Mouse (Mus musculus) stomach, postnatal 0 days (tissue): ENCODE data around the gene Cnnm3. TPM values are rescaled to one million over a fixed set of nuclear protein-coding genes. Genes with fewer than 3 reads are reported as not detected.

Experiments
- ATAC-seq: fragments of 200-750 bp; cut with Nextera tagmentation; 2 replicates; pipeline ENCODE4 v1.8.0; 2017; ENCODE audit not compliant: low FRiP score, low TSS enrichment
- DNase-seq: peaks from one replicate; pipeline ENCODE4 v3.0.0-alpha.2; 2016; ENCODE audit warnings: low spot score
- H3K27ac ChIP-seq: fragments of 300-500 bp; sonication (generic); replicated peaks from 2 replicates; pipeline ENCODE4 v1.5.1; 2014; ENCODE audit warnings: mild to moderate bottlenecking, control low read depth
- H3K27me3 ChIP-seq: fragments of 300-500 bp; sonication (generic); 2 replicates; pipeline ENCODE4 v1.6.1; 2014; ENCODE audit warnings: low read length; ENCODE audit not compliant: control insufficient read depth, insufficient read depth
- H3K36me3 ChIP-seq: fragments of 300-500 bp; sonication (generic); 2 replicates; pipeline ENCODE4 v1.6.1; 2014; ENCODE audit warnings: low read length, mixed read lengths; ENCODE audit not compliant: control insufficient read depth, insufficient read depth
- H3K4me1 ChIP-seq: fragments of 300-500 bp; sonication (generic); replicated peaks from 2 replicates; pipeline ENCODE4 v1.6.1; 2014; ENCODE audit warnings: antibody characterized with exemption; ENCODE audit not compliant: control insufficient read depth, insufficient read depth
- H3K4me2 ChIP-seq: fragments of 300-500 bp; sonication (generic); replicated peaks from 2 replicates; pipeline ENCODE4 v1.6.1; 2014; ENCODE audit warnings: low read depth, mild to moderate bottlenecking, control low read depth, moderate library complexity
- H3K4me3 ChIP-seq: fragments of 300-500 bp; sonication (generic); 2 replicates; pipeline ENCODE4 v1.5.1; 2014; ENCODE audit warnings: low read depth, low read length, control low read depth
- H3K9ac ChIP-seq: fragments of 300-500 bp; sonication (generic); 2 replicates; pipeline ENCODE4 v1.6.1; 2014; ENCODE audit warnings: mild to moderate bottlenecking, low read length, control low read depth, mixed read lengths
- H3K9me3 ChIP-seq: fragments of 300-500 bp; sonication (generic); 2 replicates; pipeline ENCODE4 v1.6.1; 2016; ENCODE audit warnings: low read length; ENCODE audit not compliant: control insufficient read depth
- CTCF ChIP-seq: IDR thresholded peaks from 2 replicates; pipeline ENCODE4 v1.5.1; 2016; ENCODE audit warnings: antibody characterized with exemption, low read depth, mild to moderate bottlenecking, moderate library complexity
- EP300 ChIP-seq: optimal IDR thresholded peaks from 2 replicates; pipeline ENCODE3; 2016; ENCODE audit warnings: antibody characterized with exemption
- WGBS: fragments of 180-500 bp; shearing (Covaris S2); extraction: QIAGEN DNeasy Blood & Tissue Kit; methylation state at CpG from one replicate; pipeline ENCODE4 v1.1.7; 2014; 5-methylcytosine and 5-hydroxymethylcytosine counted together
- polyA plus RNA-seq: library from polyadenylated mRNA; unstranded; fragments of >200 nt; fragmentation: Nextera tagmentation; extraction: Ambion mirVana; gene quantifications from 2 replicates; pipeline ENCODE4 v1.2.1, GENCODE M21; 2015

Cnnm3 gene
- polyA plus RNA-seq, 1 experiment from 2014 or later: 1.6 TPM

DNA sequence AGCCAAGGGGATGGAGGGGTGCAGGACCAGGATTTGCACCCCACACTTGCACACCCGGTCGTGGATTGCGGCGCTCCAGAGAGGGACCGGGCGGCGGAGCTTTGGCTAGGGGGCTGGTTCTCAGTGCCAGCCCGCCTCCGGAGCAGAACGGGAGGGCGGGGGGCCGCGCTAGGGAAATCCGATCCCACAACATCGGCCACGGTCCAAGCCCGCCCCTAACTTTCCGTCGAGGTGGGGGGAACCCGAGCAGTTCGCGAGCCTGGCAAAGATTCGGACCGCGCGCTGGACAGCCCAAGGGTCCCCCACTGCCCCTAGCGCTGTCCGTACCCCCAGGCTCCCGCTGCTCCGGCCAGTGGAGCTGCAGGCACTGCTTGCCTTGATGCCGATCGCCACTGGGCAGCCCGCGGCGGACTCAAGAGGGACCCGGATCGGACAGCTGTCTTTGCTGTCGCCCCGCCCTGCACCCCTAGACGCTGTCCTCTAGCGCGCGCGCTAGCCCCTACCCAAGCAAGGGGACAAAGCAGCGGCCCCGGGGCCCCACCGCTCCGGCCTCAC is 45.9 kb downstream of the Cnnm3 start:
- Histone ChIP-seq H3K4me3 (peak overlapping the region; percentile 87), H3K9me3 (no peaks in the 10 kb centered on the region), H3K27ac (peak overlapping the region; percentile 99), H3K36me3 (peaks cover 17% of the 10 kb centered on the region), H3K27me3 (no peaks in the 10 kb centered on the region), H3K9ac (peak overlapping the region; percentile 97), H3K4me2 (peak overlapping the region; percentile 83), H3K4me1 (peaks cover 8% of the 10 kb centered on the region)
- 0% methylated on average over 46 of the region's 48 CpGs for WGBS
- DNase-seq (peak; percentile 85), ATAC-seq (peak; percentile 66)
- TF ChIP-seq CTCF: no peak
- TF ChIP-seq EP300: no peak

DNA sequence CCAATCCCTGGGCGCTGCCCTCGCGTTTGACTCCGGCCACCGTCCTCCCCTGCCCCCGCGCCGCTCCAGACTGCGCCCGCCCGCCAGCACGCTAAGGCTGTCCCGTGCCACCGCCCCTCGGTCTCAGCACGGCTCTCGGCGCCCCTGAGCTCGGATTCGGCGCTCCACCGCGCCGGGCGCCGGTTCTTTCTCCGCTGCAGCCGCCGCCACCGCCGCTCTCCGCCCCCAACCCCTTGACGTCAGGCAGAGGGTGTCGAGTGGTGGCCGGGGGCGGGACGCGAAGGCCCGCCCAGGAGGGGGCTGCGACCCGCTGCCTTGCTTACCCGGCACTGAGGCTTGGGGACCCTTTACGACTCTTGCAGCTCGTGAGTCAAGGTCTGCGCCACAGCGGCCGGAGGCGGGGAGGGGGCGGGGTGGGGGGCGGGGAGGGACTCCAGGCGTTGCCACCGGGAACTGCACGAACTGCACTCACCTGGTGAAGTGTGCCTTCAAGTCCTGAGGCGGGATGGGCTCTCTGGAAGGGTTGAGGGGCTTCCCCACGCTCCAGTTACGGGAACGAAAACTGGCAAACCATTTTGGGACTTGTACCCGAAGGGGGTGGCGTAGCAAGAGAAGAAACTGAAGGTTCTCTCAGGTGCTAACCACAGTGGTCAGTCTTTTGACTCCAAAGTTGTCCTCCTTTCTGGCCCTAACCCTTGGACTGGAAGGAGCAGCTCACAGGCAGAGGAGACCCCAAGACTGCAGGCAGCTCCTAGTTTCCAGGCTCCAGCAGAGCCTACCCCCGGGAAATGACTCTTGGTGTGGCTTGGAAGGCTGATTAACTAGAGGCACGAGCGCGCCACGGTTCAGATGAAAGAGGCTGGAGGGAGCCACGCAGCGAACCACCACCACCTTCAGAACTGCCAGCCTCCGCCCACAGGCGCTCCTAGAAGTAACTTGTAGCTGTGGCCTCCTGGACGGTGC is 46.6 kb downstream of the Cnnm3 start, which contains the start of gene Sema4c:
Gene Sema4c (minus strand): TSS at position 319 of the 963 bp plus-strand sequence.
- no peaks in the 10 kb centered on the region for H3K9me3 ChIP-seq
- 2% methylated on average over 68 of the region's 69 CpGs for WGBS
- peak within 1 kb of the TSS; percentile 97 for H3K9ac ChIP-seq
- peaks cover 8% of the 10 kb centered on the region for H3K4me1 ChIP-seq
- peak within 1 kb of the TSS; percentile 99 for H3K27ac ChIP-seq
- no peak for TF ChIP-seq EP300
- 0 out of 2 replicates have a peak, but pooled peaks have one; percentile 0 for TF ChIP-seq CTCF
- H3K4me3 ChIP-seq: peak within 1 kb of the TSS; percentile 87
- ATAC-seq (peak; percentile 25), DNase-seq (peak; percentile 82)
- peak within 1 kb of the TSS; percentile 83 for H3K4me2 ChIP-seq
- no peaks in the 10 kb centered on the region for H3K27me3 ChIP-seq
- H3K36me3 ChIP-seq: peaks cover 10% of the 10 kb centered on the region; the same call in 1 of the 2 replicates

DNA sequence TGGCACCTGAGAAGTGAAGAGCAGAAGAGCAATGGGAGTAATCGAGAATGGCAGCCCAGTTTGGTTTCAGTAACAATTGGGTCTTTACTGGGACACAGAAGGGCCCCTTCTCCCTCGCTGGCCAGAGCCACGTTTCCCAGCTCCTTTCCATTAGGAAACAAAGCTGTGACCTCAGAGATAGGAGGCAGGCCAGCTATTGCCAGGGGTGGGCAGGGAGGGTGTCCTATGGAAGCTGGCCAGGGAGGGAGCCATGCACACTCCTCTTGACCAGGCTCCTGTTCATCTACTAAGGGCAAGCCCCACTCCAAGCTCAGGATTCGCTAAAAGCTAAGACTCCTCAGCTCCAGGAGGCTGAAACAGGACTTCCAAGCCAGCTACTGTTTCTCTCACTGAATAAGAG is 47.6 kb downstream of the Cnnm3 start:
- WGBS: 37% methylated on average over 4 of the region's 4 CpGs
- H3K9ac ChIP-seq: peak overlapping the region; percentile 97; the same call in 1 of the 2 replicates
- peak overlapping the region; percentile 87 for H3K4me3 ChIP-seq
- DNase-seq (no peak), ATAC-seq (no peak)
- H3K4me1 ChIP-seq: peaks cover 8% of the 10 kb centered on the region
- H3K27ac ChIP-seq: no peak overlapping the region
- 0 out of 2 replicates have a peak, but pooled peaks cover 3% of the 10 kb centered on the region for H3K36me3 ChIP-seq
- no peaks in the 10 kb centered on the region for H3K27me3 ChIP-seq
- TF ChIP-seq EP300: no peak
- no peak for TF ChIP-seq CTCF
- no peaks in the 10 kb centered on the region for H3K9me3 ChIP-seq
- H3K4me2 ChIP-seq: peak overlapping the region; percentile 83

DNA sequence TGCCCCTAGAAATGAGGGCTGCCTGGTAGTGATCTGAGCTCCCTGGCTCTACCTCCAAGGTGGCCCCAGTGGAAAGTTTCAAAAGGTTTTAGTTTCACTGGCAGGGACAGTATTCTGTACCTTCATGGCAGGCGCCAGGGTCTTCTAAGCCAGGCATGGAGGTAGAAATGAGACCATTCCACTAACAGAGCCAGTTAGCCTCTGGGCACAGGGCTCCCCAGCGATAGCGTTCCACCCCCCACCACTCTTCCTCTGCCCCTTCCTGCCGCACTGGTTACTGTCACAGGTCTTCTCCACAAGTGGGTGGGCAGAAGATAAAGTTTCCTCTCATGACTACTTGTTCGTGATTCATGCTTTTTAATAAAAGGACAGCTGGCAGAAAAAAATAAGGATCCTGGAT is 48.2 kb downstream of the Cnnm3 start:
- Histone ChIP-seq H3K27ac (no peak overlapping the region), H3K9me3 (no peaks in the 10 kb centered on the region), H3K36me3 (no peaks in the 10 kb centered on the region), H3K4me3 (no peak overlapping the region), H3K4me1 (peaks cover 8% of the 10 kb centered on the region), H3K9ac (no peak overlapping the region), H3K4me2 (no peak overlapping the region), H3K27me3 (no peaks in the 10 kb centered on the region)
- ATAC-seq: no peak
- no peak for DNase-seq
- 78% methylated on average over 5 of the region's 5 CpGs for WGBS
- TF ChIP-seq EP300 (no peak), CTCF (no peak)

DNA sequence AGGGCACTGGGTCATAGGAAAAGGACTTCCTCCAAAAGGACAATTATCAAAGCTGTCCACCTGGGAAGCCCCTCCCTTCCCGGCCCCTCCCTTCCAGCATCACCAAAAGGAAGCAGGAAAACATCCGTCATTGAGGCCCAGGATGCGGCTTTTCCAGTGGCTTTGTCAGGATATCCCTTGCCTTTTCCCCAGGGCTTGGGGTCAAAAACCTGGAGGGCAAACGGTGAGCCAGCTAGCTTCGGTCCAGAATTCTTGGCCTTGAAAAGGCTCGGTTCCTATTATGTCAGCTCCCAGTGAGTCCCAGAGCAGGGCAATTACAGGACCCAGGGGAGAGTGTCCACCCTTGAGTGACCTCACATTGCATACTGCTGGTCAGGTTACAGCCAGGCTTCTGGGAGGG is 49.2 kb downstream of the Cnnm3 start:
- 59% methylated on average over 6 of the region's 6 CpGs for WGBS
- H3K27me3 ChIP-seq: no peaks in the 10 kb centered on the region
- no peak for DNase-seq

More for the DNA sequence above, 49.2 kb downstream of the Cnnm3 start:
- Histone ChIP-seq H3K4me2 (no peak overlapping the region), H3K4me3 (no peak overlapping the region), H3K9me3 (no peaks in the 10 kb centered on the region), H3K9ac (no peak overlapping the region), H3K36me3 (no peaks in the 10 kb centered on the region), H3K4me1 (peaks cover under 1% of the 10 kb centered on the region), H3K27ac (no peak overlapping the region)
- ATAC-seq: no peak
- TF ChIP-seq EP300 (no peak), CTCF (no peak)
